Mouse (Mus musculus) testis, adult 2 months (tissue): ENCODE data around the gene Apobec1.

Source experiments
- CTCF ChIP-seq: fragments of 200-500 bp; IDR thresholded peaks from 2 replicates; pipeline ENCODE4 v1.5.1; 2012; ENCODE audit warnings: low read depth, mild to moderate bottlenecking, inconsistent platforms, low read length, moderate library complexity; ENCODE audit not compliant: control insufficient read depth, insufficient read depth, insufficient replicate concordance
- POLR2A ChIP-seq: fragments of 200-500 bp; IDR thresholded peaks from 2 replicates; pipeline ENCODE4 v1.6.1; 2012; ENCODE audit warnings: low read depth, mild to moderate bottlenecking, inconsistent platforms, low read length, moderate library complexity; ENCODE audit not compliant: control insufficient read depth

DNA sequence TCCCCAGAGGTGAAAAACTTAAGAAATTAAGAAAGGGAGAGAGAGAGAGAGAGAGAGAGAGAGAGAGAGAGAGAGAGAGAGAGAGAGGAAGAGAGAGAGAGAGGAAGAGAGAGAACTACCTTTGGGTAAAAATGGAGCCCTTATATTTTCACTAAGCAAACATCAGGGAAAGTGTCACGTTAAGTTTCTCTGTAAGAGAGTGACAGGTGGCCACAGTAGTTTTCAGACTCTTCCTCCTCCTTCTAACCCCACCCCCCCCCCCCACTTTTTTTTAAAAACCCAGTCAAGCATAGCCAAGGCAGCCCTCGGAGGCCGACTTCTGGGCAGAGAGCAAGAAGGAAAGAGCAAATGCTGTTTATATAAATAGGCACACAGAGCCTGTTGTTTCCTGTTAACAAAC lies 68.2 kb downstream of the Apobec1 start:
- TF ChIP-seq CTCF (no peak), POLR2A (no peak)
